Mouse (Mus musculus): ENCODE results near the gene Fgf6. TPM values are rescaled to one million over a fixed set of nuclear protein-coding genes. Genes with fewer than 3 reads are reported as not detected.

Fgf6 gene
- polyA plus RNA-seq, 2 experiments: 2.5 to 2.8 TPM

DNA sequence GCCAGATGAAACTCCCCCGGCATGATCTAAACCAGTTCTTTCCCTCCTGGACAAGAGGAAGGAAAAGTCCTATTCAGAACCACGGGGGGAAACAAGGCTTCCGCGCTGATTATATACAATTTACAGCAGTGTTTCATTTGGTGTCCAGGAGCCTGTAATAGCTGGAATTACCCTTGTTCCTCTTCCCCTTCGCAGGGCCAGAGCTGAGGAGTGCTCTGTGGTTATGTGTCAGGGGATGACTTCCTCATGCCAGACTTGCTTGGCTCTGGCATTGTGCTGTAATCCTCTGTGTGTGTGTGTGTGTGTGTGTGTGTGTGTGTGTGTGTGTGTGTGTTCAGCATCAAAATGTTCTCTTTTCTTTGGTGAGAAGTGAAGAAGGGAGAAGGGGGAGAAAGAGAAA, 19.0 kb upstream of the Fgf6 start:
- 55% methylated on average over 5 of the region's 5 CpGs for WGBS
- Histone ChIP-seq H3K27me3 (ENCODE audit: control insufficient read depth, insufficient read depth, low read length) (no peaks in the 10 kb centered on the region), H3K9me3 (ENCODE audit: control insufficient read depth, low read length) (no peaks in the 10 kb centered on the region), H3K4me3 (replicated peaks; ENCODE audit: low read length) (no peak overlapping the region), H3K9ac (ENCODE audit: low read depth, low read length, severe bottlenecking) (no peak overlapping the region), H3K36me3 (ENCODE audit: control insufficient read depth, insufficient read depth, low read length) (no peaks in the 10 kb centered on the region), H3K4me1 (ENCODE audit: control insufficient read depth, insufficient read depth, low read length) (no peaks in the 10 kb centered on the region), H3K4me2 (replicated peaks; ENCODE audit: low read depth, low read length, severe bottlenecking) (no peak overlapping the region), H3K27ac (replicated peaks; ENCODE audit: low read depth, low read length) (no peak overlapping the region)
- DNase-seq (ENCODE audit: low spot score) (no peak), ATAC-seq (ENCODE audit: low FRiP score, low read depth) (no peak)
- no peak for TF ChIP-seq POLR2A (IDR thresholded peaks at IDR 0.05; ENCODE audit: borderline replicate concordance, extremely low read depth, insufficient read depth, insufficient read length)

DNA sequence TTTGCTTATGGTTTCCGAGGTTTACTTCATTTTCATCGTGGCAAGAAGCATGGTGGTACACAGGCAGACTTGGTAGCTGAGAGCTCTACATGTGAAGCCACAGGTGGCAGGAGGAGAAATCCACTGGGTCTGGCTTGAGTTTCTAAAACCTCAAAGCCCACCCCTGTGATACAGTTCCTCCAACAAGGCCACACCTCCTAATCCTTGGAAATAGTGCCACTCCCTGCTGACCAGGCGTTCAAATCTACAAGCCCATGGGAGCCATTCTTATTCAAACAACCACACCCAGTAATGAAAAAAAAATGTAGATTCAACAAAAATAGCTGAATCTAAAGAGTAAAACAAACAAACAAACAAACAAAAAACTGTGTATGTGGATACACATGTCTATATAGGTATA, 9.7 kb upstream of the Fgf6 start:
- Histone ChIP-seq H3K4me3 (replicated peaks; ENCODE audit: low read length) (no peak overlapping the region), H3K27ac (replicated peaks; ENCODE audit: low read depth, low read length) (no peak overlapping the region), H3K4me2 (replicated peaks; ENCODE audit: low read depth, low read length, severe bottlenecking) (no peak overlapping the region), H3K36me3 (ENCODE audit: control insufficient read depth, insufficient read depth, low read length) (no peaks in the 10 kb centered on the region), H3K9me3 (ENCODE audit: control insufficient read depth, low read length) (no peaks in the 10 kb centered on the region), H3K27me3 (ENCODE audit: control insufficient read depth, insufficient read depth, low read length) (no peaks in the 10 kb centered on the region), H3K9ac (ENCODE audit: low read depth, low read length, severe bottlenecking) (no peak overlapping the region), H3K4me1 (ENCODE audit: control insufficient read depth, insufficient read depth, low read length) (no peaks in the 10 kb centered on the region)
- WGBS: 89% methylated on average over 3 of the region's 3 CpGs
- TF ChIP-seq POLR2A (IDR thresholded peaks at IDR 0.05; ENCODE audit: borderline replicate concordance, extremely low read depth, insufficient read depth, insufficient read length): no peak
- ATAC-seq (ENCODE audit: low FRiP score, low read depth): no peak
- no peak for DNase-seq (ENCODE audit: low spot score)

DNA sequence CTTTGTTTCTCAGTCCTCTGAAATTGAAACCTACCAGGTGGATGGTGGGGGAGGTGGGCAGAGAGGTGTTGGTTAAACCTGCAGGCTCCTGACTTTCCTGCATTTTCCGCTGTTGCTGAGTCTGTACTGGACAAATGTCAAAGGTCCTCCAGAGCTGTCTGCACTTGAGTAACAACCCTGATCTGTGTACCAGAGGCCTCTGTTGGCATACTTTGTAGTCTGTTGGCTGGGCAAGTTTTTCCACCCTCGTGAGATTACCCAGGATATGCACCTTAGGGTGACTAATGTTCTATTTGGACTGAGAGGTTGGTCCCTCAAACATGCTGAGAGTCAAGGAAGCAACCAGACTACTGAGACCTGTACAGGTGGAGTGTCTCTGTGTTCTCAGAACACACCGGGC, 8.8 kb upstream of the Fgf6 start:
- H3K4me2 ChIP-seq (replicated peaks; ENCODE audit: low read depth, low read length, severe bottlenecking): no peak overlapping the region
- TF ChIP-seq POLR2A (IDR thresholded peaks at IDR 0.05; ENCODE audit: borderline replicate concordance, extremely low read depth, insufficient read depth, insufficient read length): no peak
- H3K9ac ChIP-seq (ENCODE audit: low read depth, low read length, severe bottlenecking): no peak overlapping the region
- H3K4me3 ChIP-seq (replicated peaks; ENCODE audit: low read length): no peak overlapping the region
- H3K27ac ChIP-seq (replicated peaks; ENCODE audit: low read depth, low read length): no peak overlapping the region
- DNase-seq (ENCODE audit: low spot score): no peak
- no peaks in the 10 kb centered on the region for H3K36me3 ChIP-seq (ENCODE audit: control insufficient read depth, insufficient read depth, low read length)
- no peaks in the 10 kb centered on the region for H3K4me1 ChIP-seq (ENCODE audit: control insufficient read depth, insufficient read depth, low read length)
- H3K27me3 ChIP-seq (ENCODE audit: control insufficient read depth, insufficient read depth, low read length): no peaks in the 10 kb centered on the region
- no peaks in the 10 kb centered on the region for H3K9me3 ChIP-seq (ENCODE audit: control insufficient read depth, low read length)
- WGBS: 91% methylated on average over 3 of the region's 3 CpGs
- ATAC-seq (ENCODE audit: low FRiP score, low read depth): no peak

DNA sequence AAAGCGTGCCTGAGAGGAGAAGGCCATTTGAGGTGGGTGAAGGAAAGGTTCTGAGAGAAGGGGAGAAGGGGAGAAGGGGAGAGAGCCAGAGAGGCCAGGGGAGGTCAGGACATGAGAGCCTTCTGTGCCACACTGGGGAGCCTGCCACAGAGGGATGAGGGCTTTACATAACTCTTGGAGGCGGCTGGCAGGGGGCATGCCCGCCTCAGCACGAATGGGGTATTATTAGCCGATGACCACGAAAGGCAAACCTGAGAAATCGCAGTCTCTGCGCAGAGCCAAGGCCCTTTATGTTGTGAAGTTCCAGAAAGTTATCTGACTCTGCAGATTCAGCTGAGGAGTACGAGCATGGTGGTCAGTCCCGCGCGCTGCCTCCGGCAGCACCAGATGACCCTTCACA, 5.4 kb upstream of the Fgf6 start:
- 93% methylated on average over 13 of the region's 13 CpGs for WGBS
- TF ChIP-seq POLR2A (IDR thresholded peaks at IDR 0.05; ENCODE audit: borderline replicate concordance, extremely low read depth, insufficient read depth, insufficient read length): no peak
- no peak overlapping the region for H3K4me2 ChIP-seq (replicated peaks; ENCODE audit: low read depth, low read length, severe bottlenecking)

DNA sequence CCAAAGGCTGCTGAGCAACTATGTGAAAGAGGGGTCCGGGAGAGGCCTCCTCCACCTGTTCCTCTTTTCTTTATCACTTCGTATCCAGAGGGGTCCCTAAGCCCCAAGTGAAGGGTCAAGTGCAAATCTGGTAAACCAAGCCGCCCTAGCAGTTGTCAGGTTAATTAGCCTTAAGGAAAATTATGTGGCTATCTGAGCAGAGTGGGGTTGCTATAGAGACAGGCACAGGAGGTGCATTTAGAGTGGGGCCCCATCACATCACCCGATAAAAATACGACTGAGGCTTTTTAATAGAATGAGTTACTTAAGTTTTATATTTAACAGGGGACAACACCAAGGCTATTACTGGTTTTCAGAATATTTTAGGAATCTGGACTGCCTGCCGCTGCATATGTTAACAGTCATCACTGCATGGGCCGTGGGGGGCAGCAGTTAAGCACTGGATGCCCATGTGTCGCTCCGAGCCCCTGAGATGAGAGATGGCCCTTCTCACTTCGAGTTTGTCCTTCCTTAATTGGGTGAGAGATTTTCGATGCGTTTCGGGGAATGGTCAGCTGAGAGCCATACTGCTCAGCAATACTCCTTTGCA, 3.3 kb upstream of the Fgf6 start:
- no peak overlapping the region for H3K4me3 ChIP-seq (replicated peaks; ENCODE audit: low read length)
- no peaks in the 10 kb centered on the region for H3K27me3 ChIP-seq (ENCODE audit: control insufficient read depth, insufficient read depth, low read length)
- DNase-seq (ENCODE audit: low spot score) (no peak), ATAC-seq (ENCODE audit: low FRiP score, low read depth) (peak; percentile 76)
- 63% methylated on average over 13 of the region's 13 CpGs for WGBS
- no peaks in the 10 kb centered on the region for H3K4me1 ChIP-seq (ENCODE audit: control insufficient read depth, insufficient read depth, low read length)
- no peak for TF ChIP-seq POLR2A (IDR thresholded peaks at IDR 0.05; ENCODE audit: borderline replicate concordance, extremely low read depth, insufficient read depth, insufficient read length)
- H3K9ac ChIP-seq (ENCODE audit: low read depth, low read length, severe bottlenecking): no peak overlapping the region
- no peak overlapping the region for H3K4me2 ChIP-seq (replicated peaks; ENCODE audit: low read depth, low read length, severe bottlenecking)
- H3K27ac ChIP-seq (replicated peaks; ENCODE audit: low read depth, low read length): no peak overlapping the region
- no peaks in the 10 kb centered on the region for H3K36me3 ChIP-seq (ENCODE audit: control insufficient read depth, insufficient read depth, low read length)
- no peaks in the 10 kb centered on the region for H3K9me3 ChIP-seq (ENCODE audit: control insufficient read depth, low read length)

More for the DNA sequence above, 5.4 kb upstream of the Fgf6 start:
- no peaks in the 10 kb centered on the region for H3K27me3 ChIP-seq (ENCODE audit: control insufficient read depth, insufficient read depth, low read length)
- ATAC-seq (ENCODE audit: low FRiP score, low read depth) (no peak), DNase-seq (ENCODE audit: low spot score) (no peak)
- H3K4me3 ChIP-seq (replicated peaks; ENCODE audit: low read length): no peak overlapping the region
- no peaks in the 10 kb centered on the region for H3K9me3 ChIP-seq (ENCODE audit: control insufficient read depth, low read length)
- no peaks in the 10 kb centered on the region for H3K36me3 ChIP-seq (ENCODE audit: control insufficient read depth, insufficient read depth, low read length)
- no peaks in the 10 kb centered on the region for H3K4me1 ChIP-seq (ENCODE audit: control insufficient read depth, insufficient read depth, low read length)
- H3K27ac ChIP-seq (replicated peaks; ENCODE audit: low read depth, low read length): no peak overlapping the region
- H3K9ac ChIP-seq (ENCODE audit: low read depth, low read length, severe bottlenecking): no peak overlapping the region

DNA sequence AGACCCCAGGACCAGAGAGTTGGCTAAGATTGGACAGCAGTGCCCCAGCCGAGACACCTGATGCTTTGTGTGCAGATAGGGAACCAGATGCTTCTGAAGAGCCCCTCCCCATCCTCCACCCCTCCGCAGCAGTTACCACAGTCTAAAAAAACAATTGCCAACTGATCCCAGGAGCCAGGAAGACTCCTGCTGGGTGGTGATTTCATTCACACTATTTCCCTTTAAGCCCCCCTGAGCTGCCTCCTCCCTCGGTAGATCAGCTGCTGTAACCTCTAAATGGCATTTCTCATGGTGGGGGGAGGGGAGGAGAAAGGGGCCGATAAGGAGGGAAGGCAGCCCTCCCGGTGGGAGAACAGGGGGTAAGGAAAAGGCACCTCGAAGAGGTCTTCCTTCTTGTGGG, 3.9 kb downstream of the Fgf6 start:
- WGBS: 2% methylated on average over 6 of the region's 6 CpGs
- ATAC-seq (ENCODE audit: low FRiP score, low read depth) (peak; percentile 53), DNase-seq (ENCODE audit: low spot score) (no peak)
- Histone ChIP-seq H3K4me1 (ENCODE audit: control insufficient read depth, insufficient read depth, low read length) (peaks cover 17% of the 10 kb centered on the region), H3K4me3 (replicated peaks; ENCODE audit: low read length) (no peak overlapping the region), H3K27ac (replicated peaks; ENCODE audit: low read depth, low read length) (no peak overlapping the region), H3K9me3 (ENCODE audit: control insufficient read depth, low read length) (no peaks in the 10 kb centered on the region), H3K4me2 (replicated peaks; ENCODE audit: low read depth, low read length, severe bottlenecking) (peak overlapping the region; percentile 6; the same call in 1 of the 2 replicates), H3K9ac (ENCODE audit: low read depth, low read length, severe bottlenecking) (no peak overlapping the region), H3K36me3 (ENCODE audit: control insufficient read depth, insufficient read depth, low read length) (no peaks in the 10 kb centered on the region), H3K27me3 (ENCODE audit: control insufficient read depth, insufficient read depth, low read length) (no peaks in the 10 kb centered on the region)
- TF ChIP-seq POLR2A (IDR thresholded peaks at IDR 0.05; ENCODE audit: borderline replicate concordance, extremely low read depth, insufficient read depth, insufficient read length): no peak

Data from limb, embryonic 14.5 days (tissue).